Mouse (Mus musculus): ENCODE results near the gene Pam16. TPM values are rescaled to one million over a fixed set of nuclear protein-coding genes. Genes with fewer than 3 reads are reported as not detected.

Gene Pam16
- polyA plus RNA-seq, 1 experiment from 2014 or later = 57.2 TPM

DNA sequence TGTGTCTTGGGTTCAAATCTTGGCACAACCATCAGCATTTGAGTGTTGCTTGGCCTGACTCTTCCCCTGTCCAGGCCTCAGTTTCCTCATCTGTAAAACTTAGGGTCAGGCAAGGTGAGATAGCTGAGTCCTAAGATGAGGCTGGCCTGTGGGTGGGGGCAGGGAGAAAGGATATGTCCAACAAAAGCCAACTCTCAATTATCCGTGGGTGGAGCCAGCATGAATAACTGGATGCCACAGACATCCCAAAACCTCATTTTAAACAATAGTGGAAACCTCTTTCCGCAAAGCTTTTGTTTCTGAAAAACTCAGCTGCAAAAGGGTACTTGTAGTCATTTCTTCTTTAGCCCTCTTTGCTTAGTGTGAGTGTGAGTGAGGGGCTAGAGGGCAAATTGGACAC is 28.0 kb downstream of the Pam16 start:
- TF ChIP-seq CTCF (IDR thresholded peaks at IDR 0.05) = no peak
- POLR2A ChIA-PET = interaction anchor here (0.9 to 5.6 kb wide), 2 partner anchors 10 to 37 kb away, joined by 3 to 34 read pairs; partner anchors contain the start of gene Tfap4
- no peaks in the 10 kb centered on the region for H3K27me3 ChIP-seq
- in situ Hi-C loops (cut with MboI; ENCODE audit: low pct_unique_long_range_greater_than_20kb) = no loop called here
- CTCF ChIA-PET = interaction anchor here (1.7 to 6.8 kb wide), 3 partner anchors 11 to 281 kb away, joined by 3 to 94 read pairs (median 4); no protein-coding TSS in a partner anchor
- no peak for ATAC-seq
- no peak for DNase-seq (ENCODE audit: low read depth, low spot score)

DNA sequence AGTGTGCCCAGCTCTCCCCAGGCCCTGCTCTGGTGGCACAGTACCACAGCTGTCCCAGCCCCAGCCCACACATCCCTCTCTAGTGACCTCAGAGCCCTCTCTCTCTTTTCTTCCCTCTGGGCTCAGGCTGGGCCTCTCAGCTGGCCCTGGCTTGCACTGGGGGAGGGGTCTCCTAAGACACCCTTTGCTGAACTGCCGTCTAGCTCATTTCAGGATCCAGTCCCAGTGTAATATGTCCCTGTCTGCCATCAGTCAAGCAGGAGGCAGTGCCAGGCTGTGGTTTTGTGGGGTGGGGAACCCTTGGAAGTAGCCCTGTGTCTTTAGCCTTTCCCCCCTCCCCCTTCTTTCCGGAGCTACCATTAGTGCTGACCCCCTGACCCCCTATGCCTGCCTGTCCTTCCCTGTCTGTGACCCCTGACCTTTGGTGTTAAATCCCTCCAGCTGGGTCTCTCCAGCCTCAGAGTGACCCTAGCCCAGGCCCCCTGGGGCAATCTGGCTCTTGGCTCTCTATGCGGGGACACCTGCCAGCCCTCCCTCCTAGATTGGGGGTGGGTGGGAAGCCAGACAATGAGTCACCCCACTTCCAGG is 28.6 kb downstream of the Pam16 start:
- ChIA-PET CTCF (interaction anchor here (1.7 to 6.8 kb wide), 3 partner anchors 11 to 281 kb away, joined by 3 to 94 read pairs (median 4); no protein-coding TSS in a partner anchor), POLR2A (interaction anchor here (0.9 to 5.6 kb wide), 2 partner anchors 10 to 37 kb away, joined by 3 to 34 read pairs; partner anchors contain the start of gene Tfap4)
- TF ChIP-seq CTCF (IDR thresholded peaks at IDR 0.05) = no peak
- ATAC-seq (no peak), DNase-seq (ENCODE audit: low read depth, low spot score) (no peak)
- H3K27me3 ChIP-seq = no peaks in the 10 kb centered on the region
- in situ Hi-C loops (cut with MboI; ENCODE audit: low pct_unique_long_range_greater_than_20kb) = no loop called here

DNA sequence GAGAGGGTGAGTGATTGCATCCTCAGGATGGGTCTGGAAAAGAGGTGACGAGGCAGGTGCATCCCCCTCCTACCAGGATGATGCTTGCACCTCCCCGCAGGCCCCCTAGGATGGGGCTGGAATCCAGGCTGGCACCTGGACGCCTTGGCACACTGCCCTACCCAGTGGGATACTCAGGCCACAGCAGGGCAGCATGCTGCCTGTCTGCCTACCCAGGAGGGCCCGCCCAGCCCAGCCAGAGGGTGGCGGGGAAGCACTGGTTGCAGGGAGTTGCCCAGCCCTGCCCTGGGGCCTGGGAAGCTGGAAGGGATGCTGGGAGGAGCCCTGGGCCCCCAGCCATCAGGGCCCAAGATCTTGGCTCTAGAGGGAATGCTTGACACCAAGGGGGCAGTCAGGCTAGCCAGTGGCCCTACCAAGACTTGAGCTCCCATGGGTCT is 29.2 kb downstream of the Pam16 start:
- in situ Hi-C loops (cut with MboI; ENCODE audit: low pct_unique_long_range_greater_than_20kb) = no loop called here
- peak; percentile 38 for ATAC-seq
- CTCF ChIA-PET = interaction anchor here (1.7 to 6.8 kb wide), 3 partner anchors 12 to 280 kb away, joined by 3 to 94 read pairs (median 4); no protein-coding TSS in a partner anchor

DNA sequence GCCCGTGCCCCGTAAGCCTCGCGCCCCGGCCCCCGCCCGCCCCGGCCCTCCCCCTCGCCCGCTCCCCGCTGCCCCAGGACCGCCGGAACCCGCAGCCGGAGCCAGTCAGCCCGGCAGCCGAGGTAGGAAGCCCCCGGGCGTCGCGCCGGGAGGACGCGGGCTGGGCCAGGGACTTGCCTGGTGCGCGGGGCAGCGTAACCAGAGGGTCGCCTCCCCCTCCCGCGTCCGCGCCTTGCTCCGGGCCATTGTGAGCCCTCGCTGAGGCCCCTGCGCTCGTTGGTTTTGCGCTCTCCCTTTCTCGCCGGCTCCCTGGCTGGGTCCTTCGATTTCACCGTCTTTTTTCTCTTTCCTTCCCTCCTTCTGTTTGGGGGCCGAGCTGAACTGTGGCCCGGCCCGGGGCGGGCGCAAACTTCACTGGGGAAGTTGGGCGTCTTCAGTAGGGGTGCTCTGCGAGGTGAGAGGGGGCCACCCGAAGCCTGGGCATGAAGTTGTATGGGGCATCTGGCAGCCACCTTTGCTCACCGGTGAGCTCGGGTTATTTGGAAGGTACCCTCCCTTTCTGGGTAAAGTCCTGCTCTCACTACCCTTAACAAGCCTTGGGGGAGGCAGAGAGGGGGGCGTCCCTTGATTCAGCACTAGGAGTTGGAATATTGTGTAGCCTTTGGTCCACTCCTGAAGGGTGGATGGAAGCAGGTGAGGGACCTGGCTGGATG is 29.8 kb downstream of the Pam16 start:
- TF ChIP-seq CTCF (IDR thresholded peaks at IDR 0.05) = no peak
- in situ Hi-C loops (cut with MboI; ENCODE audit: low pct_unique_long_range_greater_than_20kb) = no loop called here
- ATAC-seq = peak; percentile 2
- CTCF ChIA-PET = interaction anchor here (1.7 to 6.8 kb wide), 2 partner anchors 13 to 279 kb away, joined by 3 to 94 read pairs; no protein-coding TSS in a partner anchor
- POLR2A ChIA-PET = interaction anchor here (5.6 kb wide), 1 partner anchor 11 kb away, joined by 34 read pairs; no protein-coding TSS in a partner anchor
- H3K27me3 ChIP-seq = no peaks in the 10 kb centered on the region
- no peak for DNase-seq (ENCODE audit: low read depth, low spot score)

More for the DNA sequence above, 29.2 kb downstream of the Pam16 start:
- no peaks in the 10 kb centered on the region for H3K27me3 ChIP-seq
- DNase-seq (ENCODE audit: low read depth, low spot score) = no peak
- POLR2A ChIA-PET = interaction anchor here (5.6 kb wide), 1 partner anchor 11 kb away, joined by 34 read pairs; no protein-coding TSS in a partner anchor
- no peak for TF ChIP-seq CTCF (IDR thresholded peaks at IDR 0.05)

DNA sequence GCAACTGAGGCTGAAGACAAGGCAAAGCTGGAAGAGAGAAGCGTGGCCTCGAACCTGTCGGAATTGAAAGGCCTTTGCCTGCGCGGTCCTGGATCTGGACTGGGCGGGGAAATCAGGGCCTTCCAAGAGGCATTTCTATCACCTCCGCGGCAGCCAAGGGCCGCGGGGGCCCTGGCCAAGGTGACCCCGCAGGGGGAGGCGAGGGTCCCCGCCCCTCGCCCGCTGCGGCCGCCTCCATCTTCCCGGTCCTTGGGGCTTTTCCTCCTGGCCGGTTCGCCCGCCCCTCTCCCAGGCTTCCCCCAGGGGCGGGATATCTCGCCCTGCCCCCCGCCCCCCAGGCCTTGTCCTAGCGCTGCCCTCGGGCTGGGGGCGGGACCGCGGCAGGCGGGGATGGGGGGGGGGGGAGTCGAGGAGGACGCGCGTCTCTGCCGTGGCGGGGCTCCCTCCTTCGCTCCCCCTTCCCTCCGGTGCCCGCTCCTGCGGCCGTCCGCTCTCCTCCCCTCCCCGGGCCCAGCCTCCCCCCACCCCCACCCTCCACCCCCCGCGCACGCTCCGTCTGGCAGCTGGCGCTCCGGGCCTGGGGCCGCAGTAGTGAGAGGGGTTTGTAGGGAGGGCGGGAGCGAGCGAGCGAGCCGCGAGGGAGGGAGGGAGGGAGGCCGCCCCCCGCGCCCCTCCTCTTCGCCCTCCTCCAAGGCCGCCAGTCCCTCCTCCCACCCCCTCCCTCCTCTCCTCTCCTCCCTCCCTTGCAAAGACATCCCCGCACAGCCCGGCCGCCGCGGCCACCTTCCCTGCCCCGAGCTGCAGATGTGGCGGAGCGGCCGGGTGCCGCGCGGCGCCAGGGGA is 30.6 kb downstream of the Pam16 start, which contains the start of gene Glis2:
TSS of gene Glis2 (plus strand) at position 743 of the 843 bp plus-strand sequence.
- TF ChIP-seq CTCF (IDR thresholded peaks at IDR 0.05) = no peak
- in situ Hi-C loops (cut with MboI; ENCODE audit: low pct_unique_long_range_greater_than_20kb) = no loop called here
- ATAC-seq (peak; percentile 59), DNase-seq (ENCODE audit: low read depth, low spot score) (no peak)
- ChIA-PET POLR2A (interaction anchor here (1.1 to 5.6 kb wide), 2 partner anchors 9 to 12 kb away, joined by 3 to 34 read pairs; no protein-coding TSS in a partner anchor), CTCF (interaction anchor here (1.2 to 6.8 kb wide), 6 partner anchors 9 to 73 kb away, joined by 3 to 94 read pairs (median 4); no protein-coding TSS in a partner anchor)
- H3K27me3 ChIP-seq = no peaks in the 10 kb centered on the region

DNA sequence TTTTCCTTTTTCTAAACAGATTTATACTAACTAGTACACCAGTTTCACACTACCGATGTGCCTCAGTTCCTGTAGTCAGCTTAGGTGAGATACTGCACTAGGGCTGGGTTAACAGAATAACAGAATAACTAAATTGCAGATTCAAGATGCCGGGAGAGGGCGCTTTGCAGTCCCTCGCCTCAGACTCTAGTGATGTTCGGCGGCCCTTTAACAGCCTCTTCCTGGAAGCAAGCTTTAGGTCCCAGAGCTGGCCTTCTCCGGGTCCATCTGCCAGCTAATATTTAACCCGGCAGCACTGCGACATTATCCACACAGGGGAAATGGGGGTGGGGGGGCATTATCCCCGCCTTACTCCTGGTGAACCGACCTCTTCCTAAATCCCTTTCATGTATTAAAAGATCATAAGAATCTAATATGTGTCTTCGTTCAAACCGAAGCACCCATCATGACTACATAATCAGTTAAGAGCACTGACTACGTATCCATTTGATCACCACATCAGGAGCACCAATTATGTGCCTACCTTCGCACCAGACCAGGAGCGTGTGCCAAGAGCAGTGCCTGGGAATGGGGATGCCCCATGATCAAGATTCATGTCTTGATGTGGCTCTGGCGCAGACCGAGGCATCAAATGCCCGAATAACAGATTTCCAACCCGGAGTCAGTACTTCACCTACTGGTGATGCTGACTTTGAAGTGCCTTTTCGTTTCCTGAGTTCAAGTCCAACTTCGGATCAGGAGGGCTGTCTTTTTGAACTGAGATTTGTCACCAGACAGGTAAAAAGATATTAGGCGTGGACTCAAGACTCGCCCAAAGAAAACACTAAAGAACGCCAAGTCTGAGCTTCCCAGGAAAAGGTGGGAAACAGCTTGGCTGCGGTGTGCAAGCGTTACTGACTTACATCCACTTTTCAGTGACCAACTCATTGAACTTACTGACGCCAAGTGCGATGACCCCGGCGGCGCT is 31.6 kb downstream of the Pam16 start:
- no peak for DNase-seq (ENCODE audit: low read depth, low spot score)
- ATAC-seq = no peak

DNA sequence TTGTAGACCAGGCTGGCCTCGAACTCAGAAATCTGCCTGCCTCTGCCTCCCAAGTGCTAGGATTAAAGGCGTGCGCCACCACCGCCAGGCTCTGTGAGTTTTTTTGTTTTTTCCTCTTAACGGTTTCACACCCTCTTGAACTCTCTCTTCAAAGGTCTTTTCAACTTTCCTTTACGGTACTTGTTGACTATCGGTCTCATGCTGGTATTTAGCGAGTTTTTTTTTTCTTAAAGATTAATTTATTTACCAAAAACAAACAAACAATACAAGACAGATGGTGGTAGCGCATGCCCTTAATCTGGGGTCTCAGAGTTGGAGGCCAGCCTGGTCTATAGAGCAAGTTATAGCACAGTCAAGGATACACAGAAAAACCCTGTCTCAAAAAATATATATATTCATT is 34.6 kb downstream of the Pam16 start:
- H3K27me3 ChIP-seq = no peaks in the 10 kb centered on the region
- in situ Hi-C loops (cut with MboI; ENCODE audit: low pct_unique_long_range_greater_than_20kb) = no loop called here
- POLR2A ChIA-PET = no interaction called here
- no peak for DNase-seq (ENCODE audit: low read depth, low spot score)
- ATAC-seq = no peak
- CTCF ChIA-PET = interaction anchor here (1.4 kb wide), 1 partner anchor 17 kb away, joined by 4 read pairs; no protein-coding TSS in a partner anchor
- no peak for TF ChIP-seq CTCF (IDR thresholded peaks at IDR 0.05)

More for the DNA sequence above, 31.6 kb downstream of the Pam16 start:
- no peaks in the 10 kb centered on the region for H3K27me3 ChIP-seq
- in situ Hi-C loops (cut with MboI; ENCODE audit: low pct_unique_long_range_greater_than_20kb) = no loop called here
- no peak for TF ChIP-seq CTCF (IDR thresholded peaks at IDR 0.05)
- CTCF ChIA-PET = interaction anchor here (0.9 to 6.8 kb wide), 14 partner anchors 8 to 74 kb away, joined by 3 to 94 read pairs (median 4); no protein-coding TSS in a partner anchor
- POLR2A ChIA-PET = interaction anchor here (1.1 to 5.6 kb wide), 2 partner anchors 10 to 13 kb away, joined by 3 to 34 read pairs; no protein-coding TSS in a partner anchor

DNA sequence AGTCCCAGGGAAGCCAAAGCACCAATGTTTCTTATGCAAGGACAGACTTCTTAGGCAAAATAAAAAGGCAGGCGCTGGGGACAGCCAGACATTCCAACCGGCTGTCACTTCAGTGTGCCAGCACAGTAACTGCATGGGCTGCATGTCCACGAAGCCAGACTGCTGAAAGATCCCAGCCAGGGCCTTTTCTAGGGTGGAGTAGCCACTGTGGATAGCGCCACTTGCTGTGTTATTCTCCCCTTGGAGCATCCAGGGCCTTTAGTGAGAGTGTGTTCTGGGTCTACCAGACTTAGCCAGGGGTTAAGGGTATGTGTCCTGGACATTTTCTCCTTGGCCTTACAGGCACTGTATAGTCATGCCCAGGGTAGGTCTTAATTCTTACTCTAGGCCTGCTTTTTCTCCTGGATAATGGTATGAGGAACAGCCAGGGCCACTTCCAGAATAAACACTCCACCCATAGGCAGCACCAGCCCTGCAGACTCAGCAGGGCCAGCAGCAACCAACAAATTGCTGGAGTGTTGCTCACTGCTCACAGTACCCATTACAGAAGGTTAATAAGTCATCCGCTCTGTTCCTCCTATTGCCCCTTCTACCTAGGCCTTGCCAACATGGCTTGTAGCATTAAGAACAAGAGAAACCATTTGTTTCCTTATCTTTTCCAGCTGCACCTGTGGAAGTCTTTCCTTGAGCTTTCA is 37.1 kb downstream of the Pam16 start:
- ChIA-PET CTCF (interaction anchor here (1.0 to 1.4 kb wide), 2 partner anchors 21 to 27 kb away, joined by 3 to 8 read pairs; no protein-coding TSS in a partner anchor), POLR2A (interaction anchor here (0.6 kb wide), 1 partner anchor 18 kb away, joined by 5 read pairs; no protein-coding TSS in a partner anchor)
- TF ChIP-seq CTCF (IDR thresholded peaks at IDR 0.05) = no peak
- ATAC-seq (peak; percentile 29), DNase-seq (ENCODE audit: low read depth, low spot score) (no peak)
- in situ Hi-C loops (cut with MboI; ENCODE audit: low pct_unique_long_range_greater_than_20kb) = no loop called here
- no peaks in the 10 kb centered on the region for H3K27me3 ChIP-seq
